Mouse (Mus musculus) forebrain, embryonic 10.5 days (tissue): ENCODE data around the gene Mrto4. TPM values are rescaled to one million over a fixed set of nuclear protein-coding genes. Genes with fewer than 3 reads are reported as not detected.

Experiments used
- DNase-seq: peaks from one replicate; pipeline ENCODE4 v3.0.0-alpha.2; 2017; ENCODE audit warnings: low spot score; ENCODE audit errors: extremely low spot score
- H3K27ac ChIP-seq: fragments of 300-500 bp; sonication (generic); 2 replicates; pipeline ENCODE4 v1.5.1; 2016; ENCODE audit warnings: mild to moderate bottlenecking
- H3K27me3 ChIP-seq: fragments of 300-500 bp; sonication (generic); 2 replicates; pipeline ENCODE4 v1.6.1; 2016; ENCODE audit warnings: mild to moderate bottlenecking; ENCODE audit not compliant: poor library complexity, severe bottlenecking
- H3K36me3 ChIP-seq: fragments of 300-500 bp; sonication (generic); replicated peaks from 2 replicates; pipeline ENCODE4 v1.6.1; 2016; ENCODE audit warnings: mild to moderate bottlenecking, moderate library complexity
- H3K4me1 ChIP-seq: fragments of 300-500 bp; sonication (generic); 2 replicates; pipeline ENCODE4 v1.6.1; 2016
- H3K4me3 ChIP-seq: fragments of 300-500 bp; sonication (generic); 2 replicates; pipeline ENCODE4 v1.5.1; 2016; ENCODE audit warnings: mild to moderate bottlenecking, moderate library complexity
- H3K9me3 ChIP-seq: fragments of 300-500 bp; sonication (generic); 2 replicates; pipeline ENCODE4 v1.6.1; 2016; ENCODE audit warnings: mild to moderate bottlenecking, moderate library complexity
- WGBS: fragments of 180-500 bp; shearing (Covaris S2); methylation state at CpG from one replicate; pipeline ENCODE4 v1.1.7; 2016; 5-methylcytosine and 5-hydroxymethylcytosine counted together
- polyA plus RNA-seq: library from polyadenylated mRNA; unstranded; fragments of >200 nt; fragmentation: Nextera tagmentation; extraction: Ambion mirVana; gene quantifications from 2 replicates; pipeline ENCODE4 v1.2.1, GENCODE M21; 2016

The Mrto4 gene
- polyA plus RNA-seq, 1 experiment from 2014 or later, result 195 TPM

DNA sequence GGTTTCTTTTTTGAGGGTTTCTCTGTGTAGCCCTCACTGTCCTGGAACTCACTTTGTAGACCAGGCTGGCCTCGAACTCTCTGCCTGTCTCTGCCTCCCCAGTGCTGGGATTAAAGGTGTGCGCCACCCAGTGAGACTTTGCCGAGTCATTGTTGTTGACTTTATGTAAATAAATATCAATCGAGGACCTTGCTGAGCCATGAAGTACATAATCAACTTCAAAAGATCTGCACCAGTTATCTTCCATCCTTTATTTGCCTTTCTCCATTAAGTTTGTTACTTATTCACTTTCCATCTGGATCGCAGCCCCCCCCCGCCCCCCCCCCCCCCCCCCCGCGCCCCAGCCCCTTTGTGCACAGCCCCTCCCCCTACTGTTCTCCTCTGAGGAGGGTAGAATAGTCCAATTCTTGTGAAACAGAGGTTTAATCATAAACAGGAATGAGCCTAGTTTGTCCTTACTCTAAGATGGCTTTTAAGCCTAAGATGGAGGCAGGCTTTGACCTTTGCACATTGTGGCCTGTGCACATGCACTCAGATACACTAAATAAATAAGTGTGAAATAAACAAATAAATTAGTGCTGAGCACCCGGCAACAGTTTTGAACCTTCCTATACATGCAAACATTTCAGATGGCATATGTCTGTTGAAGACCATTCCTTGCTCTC is 17.6 kb downstream of the Mrto4 start:
- WGBS, result 78% methylated on average over 7 of the region's 9 CpGs
- DNase-seq, result no peak
- no peaks in the 10 kb centered on the region for H3K9me3 ChIP-seq
- H3K27me3 ChIP-seq, result peaks cover 23% of the 10 kb centered on the region
- no peak overlapping the region for H3K4me3 ChIP-seq
- no peaks in the 10 kb centered on the region for H3K36me3 ChIP-seq
- H3K27ac ChIP-seq, result no peak overlapping the region
- H3K4me1 ChIP-seq, result peaks cover 13% of the 10 kb centered on the region

DNA sequence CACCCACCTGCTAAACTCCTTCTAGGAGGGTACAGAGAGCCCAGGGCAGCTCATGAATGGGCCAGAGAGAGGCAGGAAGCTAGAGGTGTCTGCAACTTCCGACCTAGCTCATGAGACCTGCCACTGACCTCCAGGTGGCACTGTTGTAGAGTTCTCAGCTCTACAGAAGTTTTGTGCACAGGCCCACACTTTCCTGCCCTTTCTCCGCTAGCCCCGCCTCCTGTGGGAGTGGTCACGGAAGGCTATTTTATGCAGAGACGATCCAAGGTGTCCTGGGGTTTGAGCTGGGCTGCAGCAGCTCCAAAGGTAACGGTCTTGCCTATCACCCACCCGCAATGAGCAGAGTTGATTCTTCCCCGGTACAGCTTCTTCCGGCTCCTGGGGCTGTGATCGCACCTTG is 21.8 kb downstream of the Mrto4 start:
- 9% methylated on average over 10 of the region's 10 CpGs for WGBS
- 0 out of 2 replicates have a peak, but pooled peaks cover 8% of the 10 kb centered on the region for H3K27me3 ChIP-seq
- no peak overlapping the region for H3K27ac ChIP-seq
- no peaks in the 10 kb centered on the region for H3K9me3 ChIP-seq
- H3K36me3 ChIP-seq, result no peaks in the 10 kb centered on the region
- H3K4me3 ChIP-seq, result peak overlapping the region; percentile 33
- H3K4me1 ChIP-seq, result peaks cover 7% of the 10 kb centered on the region
- peak; percentile 77 for DNase-seq

DNA sequence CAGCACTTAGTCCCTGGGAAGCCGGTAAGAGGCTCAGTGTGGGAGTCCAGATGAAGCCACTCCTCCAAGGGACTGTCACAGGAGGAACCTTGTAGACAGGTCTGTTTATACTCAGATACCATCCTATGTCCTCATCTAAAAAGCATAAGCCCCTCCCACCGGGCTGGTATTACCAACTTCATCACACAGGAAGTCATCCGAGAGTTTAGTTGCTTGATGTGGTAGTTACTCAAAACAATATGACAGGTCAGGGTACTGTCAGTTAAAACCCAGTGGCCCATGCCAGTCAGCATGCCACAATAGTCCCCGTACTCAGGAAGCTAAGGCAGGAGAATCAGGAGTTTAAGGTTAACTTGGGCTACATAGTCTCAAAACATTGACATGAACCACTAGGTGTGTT is 32.6 kb downstream of the Mrto4 start:
- no peak for DNase-seq
- peaks cover 48% of the 10 kb centered on the region for H3K36me3 ChIP-seq
- WGBS, result 90% methylated on average over 4 of the region's 4 CpGs

DNA sequence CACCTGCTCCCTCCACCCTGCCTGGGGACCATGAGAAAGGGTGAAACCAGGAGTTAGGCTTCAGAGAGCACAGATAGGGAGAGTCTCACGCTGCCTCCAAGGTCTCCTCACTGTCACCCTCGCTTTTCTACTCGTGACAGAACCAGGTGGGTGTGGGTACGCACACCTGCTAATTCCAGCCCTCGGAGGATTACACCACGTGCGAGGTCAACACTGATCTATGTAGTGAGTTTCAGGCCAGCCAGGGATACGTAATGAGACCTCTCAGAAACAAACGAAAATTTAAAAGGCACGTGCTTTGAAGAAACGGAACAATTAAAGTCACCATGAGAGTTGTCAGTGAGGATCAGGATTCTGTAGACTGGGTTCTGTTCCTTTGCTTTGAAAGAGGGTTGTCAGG is 33.9 kb downstream of the Mrto4 start:
- H3K9me3 ChIP-seq, result no peaks in the 10 kb centered on the region
- no peak for DNase-seq
- no peaks in the 10 kb centered on the region for H3K27me3 ChIP-seq
- no peak overlapping the region for H3K4me3 ChIP-seq
- peaks cover 59% of the 10 kb centered on the region for H3K36me3 ChIP-seq
- no peaks in the 10 kb centered on the region for H3K4me1 ChIP-seq
- no peak overlapping the region for H3K27ac ChIP-seq
- 94% methylated on average over 11 of the region's 11 CpGs for WGBS

More for the DNA sequence above, 32.6 kb downstream of the Mrto4 start:
- Histone ChIP-seq H3K4me3 (no peak overlapping the region), H3K27ac (no peak overlapping the region), H3K4me1 (no peaks in the 10 kb centered on the region), H3K27me3 (no peaks in the 10 kb centered on the region), H3K9me3 (no peaks in the 10 kb centered on the region)

DNA sequence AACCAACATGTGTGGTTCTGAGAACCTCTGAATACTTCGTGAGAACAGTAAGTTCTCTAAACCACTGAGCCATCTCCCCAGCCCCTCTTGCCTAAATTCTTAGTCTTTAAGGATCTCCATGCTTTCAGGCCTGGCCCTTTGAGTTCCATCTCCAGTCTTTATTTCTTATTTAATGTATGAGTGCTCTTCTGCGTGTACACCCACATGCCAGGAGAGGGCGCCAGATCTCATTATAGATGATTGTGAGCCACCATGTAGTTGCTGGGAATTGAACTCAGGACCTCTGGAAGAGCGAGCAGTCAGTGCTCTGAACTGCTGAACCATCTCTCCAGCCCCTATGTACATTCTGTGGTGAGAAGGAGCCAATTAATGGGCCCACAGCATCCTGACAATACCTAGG is 39.7 kb downstream of the Mrto4 start:
- H3K27ac ChIP-seq, result no peak overlapping the region
- H3K4me3 ChIP-seq, result no peak overlapping the region
- H3K4me1 ChIP-seq, result peaks cover 34% of the 10 kb centered on the region
- H3K36me3 ChIP-seq, result peaks cover 37% of the 10 kb centered on the region
- no peaks in the 10 kb centered on the region for H3K9me3 ChIP-seq
- peaks cover 20% of the 10 kb centered on the region for H3K27me3 ChIP-seq
- WGBS, result 55% methylated on average over 4 of the region's 4 CpGs
- DNase-seq, result peak; percentile 34

DNA sequence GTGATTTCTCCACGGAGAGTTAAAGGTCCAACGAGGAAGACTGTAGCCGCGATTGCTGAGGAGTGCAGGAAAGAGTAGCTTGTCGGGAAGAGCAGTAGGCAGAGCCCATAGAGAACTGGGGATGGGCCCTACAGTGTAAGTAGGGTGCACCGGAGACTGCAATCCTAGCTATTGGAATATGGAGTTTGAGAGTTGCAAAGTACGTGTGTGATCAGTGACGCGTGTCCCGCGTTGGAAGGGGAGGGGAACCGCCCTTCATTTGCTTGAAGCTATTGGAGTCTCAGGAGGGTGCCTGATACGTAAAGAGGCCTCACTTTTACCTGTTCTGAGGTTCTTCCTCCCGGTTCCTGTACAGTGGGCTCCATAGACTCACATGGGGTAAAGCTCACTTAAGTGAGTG is 40.7 kb downstream of the Mrto4 start:
- peaks cover 34% of the 10 kb centered on the region for H3K4me1 ChIP-seq
- peak overlapping the region; percentile 95 for H3K4me3 ChIP-seq
- no peak for DNase-seq
- peak overlapping the region; percentile 93 for H3K27ac ChIP-seq
- peaks cover 20% of the 10 kb centered on the region for H3K27me3 ChIP-seq
- 18% methylated on average over 14 of the region's 14 CpGs for WGBS
- H3K9me3 ChIP-seq, result no peaks in the 10 kb centered on the region
- peaks cover 29% of the 10 kb centered on the region for H3K36me3 ChIP-seq

DNA sequence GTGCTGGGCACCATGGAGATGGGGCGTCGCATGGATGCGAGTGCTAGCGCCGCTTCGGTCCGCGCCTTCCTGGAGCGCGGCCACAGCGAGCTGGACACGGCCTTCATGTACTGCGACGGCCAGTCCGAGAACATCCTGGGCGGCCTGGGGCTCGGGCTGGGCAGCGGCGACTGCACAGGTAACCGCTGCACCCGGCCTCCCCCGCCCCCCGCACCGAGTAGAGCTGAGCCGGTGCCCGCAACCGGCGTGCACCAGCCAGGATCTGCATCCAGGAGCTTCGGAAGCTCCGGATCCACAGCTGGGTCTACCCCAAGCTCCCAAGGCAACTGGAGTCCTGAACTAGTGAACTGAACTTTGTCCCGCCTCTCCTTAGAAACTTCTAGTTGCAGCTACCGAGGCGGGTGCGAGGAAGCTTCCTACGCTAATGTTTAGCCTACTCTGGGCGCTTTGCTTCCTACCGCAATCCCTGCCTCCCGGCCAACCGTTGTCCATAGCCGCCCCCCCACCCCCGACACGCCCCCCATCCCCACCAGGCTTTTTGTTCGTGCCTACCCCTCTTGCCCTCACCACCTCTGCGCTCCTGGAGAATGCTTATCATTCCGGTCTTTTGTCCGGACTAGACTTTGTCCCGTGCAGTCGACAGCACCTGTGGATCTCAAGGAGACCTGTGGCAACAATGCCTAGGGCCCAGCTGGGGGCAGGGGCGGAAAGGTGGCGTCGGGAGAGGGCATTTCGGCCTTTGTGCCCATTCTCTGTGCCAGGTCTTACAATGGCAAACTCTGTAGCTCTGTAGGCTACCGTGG is 41.3 kb downstream of the Mrto4 start:
- Histone ChIP-seq H3K4me3 (peak overlapping the region; percentile 95), H3K27ac (peak overlapping the region; percentile 93), H3K36me3 (peaks cover 31% of the 10 kb centered on the region), H3K27me3 (peaks cover 20% of the 10 kb centered on the region), H3K4me1 (peaks cover 34% of the 10 kb centered on the region), H3K9me3 (no peaks in the 10 kb centered on the region)
- WGBS, result 1% methylated on average over 53 of the region's 53 CpGs
- DNase-seq, result no peak

DNA sequence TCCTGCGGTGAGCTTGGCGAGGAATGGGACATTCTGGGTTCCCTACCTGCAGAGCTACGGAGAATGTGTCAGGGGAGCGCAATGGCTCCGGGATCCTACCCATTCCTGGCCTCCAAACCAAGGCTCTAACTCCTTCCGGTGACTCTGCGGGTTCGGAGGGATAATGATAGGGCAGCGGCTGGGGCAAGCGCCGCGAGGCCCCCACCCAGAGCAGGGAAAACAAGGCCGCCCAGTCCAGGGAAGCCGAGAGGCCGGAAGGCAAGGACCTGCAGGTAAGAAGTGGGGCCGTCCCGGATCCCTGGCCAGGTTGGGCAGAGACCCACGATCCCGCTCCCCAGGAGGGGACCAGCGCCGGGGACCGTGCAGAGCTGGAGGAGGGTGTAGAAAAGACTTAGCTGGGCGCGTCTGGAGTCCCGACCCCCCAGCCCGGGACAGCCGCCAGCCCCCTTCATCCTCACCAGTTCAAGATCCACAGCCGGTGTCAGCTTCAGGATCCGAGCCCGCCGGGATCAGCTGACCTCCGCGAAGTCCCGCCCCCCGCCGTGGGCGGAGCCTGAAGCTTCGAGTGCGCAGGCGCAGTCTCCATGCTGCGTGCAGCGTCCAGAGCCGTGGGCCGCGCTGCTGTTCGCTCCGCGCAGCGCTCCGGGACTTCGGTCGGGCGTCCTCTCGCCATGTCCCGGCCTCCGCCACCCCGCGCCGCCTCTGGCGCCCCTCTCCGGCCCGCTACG is 42.0 kb downstream of the Mrto4 start, which contains the start of the genes Pqlc2 and Akr7a5:
TSS of gene Pqlc2 (minus strand) at position 538 of the 728 bp plus-strand sequence.
TSS of gene Akr7a5 (plus strand) at position 574 of the 728 bp plus-strand sequence.
- under 1% methylated on average over 63 of the region's 63 CpGs for WGBS
- DNase-seq, result peak; percentile 96
- Histone ChIP-seq H3K9me3 (no peaks in the 10 kb centered on the region), H3K4me1 (peaks cover 34% of the 10 kb centered on the region), H3K36me3 (peaks cover 26% of the 10 kb centered on the region), H3K4me3 (peak within 1 kb of the TSS; percentile 95), H3K27me3 (peaks cover 20% of the 10 kb centered on the region), H3K27ac (peak within 1 kb of the TSS; percentile 93)

DNA sequence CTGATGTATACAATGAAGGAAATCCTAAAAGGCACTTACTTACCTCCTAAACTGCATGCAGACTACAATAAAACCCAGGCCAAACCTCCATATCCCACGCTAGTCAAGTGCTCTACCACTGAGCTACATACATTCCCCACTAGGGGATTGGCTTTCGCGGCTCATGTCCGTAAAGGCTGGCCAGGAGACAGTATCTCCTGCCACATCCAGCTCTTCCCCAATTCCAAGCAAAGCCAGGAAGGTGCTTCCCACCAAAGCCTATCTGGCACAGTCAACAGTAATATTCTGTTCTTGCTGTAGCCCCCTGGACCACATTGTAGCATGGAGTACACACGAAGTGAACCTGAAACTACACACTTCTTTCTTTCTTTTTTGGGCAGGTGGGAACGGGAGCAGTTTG is 42.7 kb downstream of the Mrto4 start:
- H3K36me3 ChIP-seq, result peaks cover 24% of the 10 kb centered on the region
- H3K9me3 ChIP-seq, result no peaks in the 10 kb centered on the region
- peak overlapping the region; percentile 95 for H3K4me3 ChIP-seq
- 22% methylated on average over 6 of the region's 6 CpGs for WGBS
- H3K4me1 ChIP-seq, result peaks cover 34% of the 10 kb centered on the region
- no peak overlapping the region for H3K27ac ChIP-seq
- DNase-seq, result no peak
- H3K27me3 ChIP-seq, result peaks cover 20% of the 10 kb centered on the region

DNA sequence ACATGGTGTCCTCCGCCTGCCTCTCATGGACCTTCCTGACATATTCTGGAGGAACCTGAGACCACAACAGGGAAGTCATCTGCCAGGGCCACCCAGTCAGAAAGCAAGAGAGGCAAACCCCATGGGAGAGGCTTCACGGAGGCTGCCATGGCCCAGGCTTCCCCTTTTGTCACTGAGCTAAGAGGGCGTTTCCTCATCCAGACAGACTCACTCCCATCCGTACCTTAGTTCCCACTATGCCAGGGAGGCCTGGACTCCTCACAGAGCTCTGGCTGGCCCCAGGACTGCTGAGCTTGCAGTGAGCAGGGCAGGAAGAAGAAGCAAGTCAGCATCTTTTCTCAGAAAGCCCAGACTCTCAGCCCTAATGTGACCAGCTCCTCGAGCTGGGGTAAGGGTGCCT is 44.5 kb downstream of the Mrto4 start:
- Histone ChIP-seq H3K27ac (no peak overlapping the region), H3K4me1 (peaks cover 34% of the 10 kb centered on the region), H3K27me3 (peaks cover 20% of the 10 kb centered on the region), H3K9me3 (no peaks in the 10 kb centered on the region), H3K4me3 (no peak overlapping the region), H3K36me3 (peaks cover 19% of the 10 kb centered on the region)
- no peak for DNase-seq
- WGBS, result 91% methylated on average over 5 of the region's 5 CpGs

DNA sequence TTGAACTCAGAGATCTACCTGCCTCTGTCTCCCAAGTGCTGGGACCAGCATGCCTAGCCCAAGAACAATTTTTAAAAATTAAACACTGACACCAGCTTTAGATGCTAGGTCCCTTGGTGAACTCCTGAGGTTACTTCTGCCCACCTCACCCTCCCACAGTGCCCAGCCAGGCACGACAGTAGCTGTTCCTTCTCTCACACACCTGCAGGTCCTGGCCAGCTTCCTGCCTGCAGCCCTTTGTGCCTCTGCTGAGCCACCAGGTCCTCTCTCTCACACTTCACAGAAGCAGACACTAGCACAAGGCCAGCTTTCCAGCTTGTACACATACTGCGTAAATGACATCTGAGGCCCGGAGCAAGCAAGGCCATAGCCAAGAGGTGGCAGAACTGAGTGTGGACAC is 46.9 kb downstream of the Mrto4 start:
- Histone ChIP-seq H3K4me1 (peaks cover 19% of the 10 kb centered on the region), H3K27ac (no peak overlapping the region), H3K36me3 (peaks cover 38% of the 10 kb centered on the region), H3K27me3 (peaks cover 13% of the 10 kb centered on the region), H3K4me3 (no peak overlapping the region), H3K9me3 (no peaks in the 10 kb centered on the region)
- DNase-seq, result no peak
- 90% methylated on average over 3 of the region's 3 CpGs for WGBS

DNA sequence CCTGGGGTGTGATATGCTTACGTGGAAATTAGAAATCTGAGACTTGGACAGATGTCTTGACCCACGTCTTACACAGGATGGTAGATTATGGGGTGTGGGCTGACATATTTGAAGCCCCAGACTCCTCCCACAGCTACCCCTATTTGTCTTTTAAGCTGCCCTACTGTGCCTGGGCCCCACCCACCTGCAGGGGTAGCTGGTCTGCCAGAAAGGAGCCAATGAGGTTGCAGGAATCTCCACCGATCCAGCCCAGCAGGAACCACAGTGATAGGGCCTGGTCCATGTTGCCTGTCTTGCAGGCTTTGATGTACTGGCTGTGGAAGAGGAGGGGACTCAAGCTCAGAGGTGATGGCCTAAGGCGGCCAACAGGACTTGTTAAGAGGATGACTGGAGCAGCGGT is 50.1 kb downstream of the Mrto4 start:
- H3K27me3 ChIP-seq, result no peaks in the 10 kb centered on the region
- H3K4me3 ChIP-seq, result no peak overlapping the region
- H3K4me1 ChIP-seq, result peaks cover 5% of the 10 kb centered on the region; the same call in 1 of the 2 replicates
- no peak overlapping the region for H3K27ac ChIP-seq
- 61% methylated on average over 5 of the region's 5 CpGs for WGBS
- no peak for DNase-seq
- peaks cover 62% of the 10 kb centered on the region for H3K36me3 ChIP-seq
- H3K9me3 ChIP-seq, result no peaks in the 10 kb centered on the region
